Comparison of ENCODE assay signal across 21 mouse cellular contexts in genomic region chr4:93496871-93497270, GRCm38 (mm10).
DNase-seq lines count a peak whose midpoint lies in the region; ATAC-seq and TF ChIP-seq lines count a peak whose summit lies in the region.
"Had no signal": no experiment of that assay in that cellular context is flagged by ENCODE, and none has a peak within 500 bp of the region (broad histone marks: within the 10 kb centered on the region; RNA-seq: fewer than 3 reads in every experiment).

No protein-coding gene starts in this region.

- 69% methylated on average over 2 of the region's 2 CpGs for WGBS in kidney, postnatal 0 days
- WGBS in forebrain, embryonic 11.5 days, result 74% methylated on average over 2 of the region's 2 CpGs

- H3K36me3 ChIP-seq in kidney, postnatal 0 days (ENCODE audit: insufficient read depth, low read length), result no peaks in the 10 kb centered on the region
- no peaks in the 10 kb centered on the region for H3K36me3 ChIP-seq in G1E (replicated peaks)
- H3K36me3 ChIP-seq in forebrain, embryonic 11.5 days (ENCODE audit: control insufficient read depth, insufficient read depth, low read length), result no peaks in the 10 kb centered on the region
- H3K36me3 ChIP-seq: embryonic facial prominence, embryonic 10.5 days; hindbrain, embryonic 10.5 days; kidney, embryonic 15.5 days; midbrain, embryonic 13.5 days had no signal

- no peak overlapping the region for H3K4me2 ChIP-seq in kidney, postnatal 0 days (ENCODE audit: low read length)
- no peak overlapping the region for H3K4me2 ChIP-seq in forebrain, embryonic 11.5 days (ENCODE audit: low read depth, low read length, severe bottlenecking)
- H3K4me2 ChIP-seq: kidney, embryonic 15.5 days; midbrain, embryonic 13.5 days had no signal

- no peak overlapping the region for H3K4me3 ChIP-seq in kidney, postnatal 0 days (replicated peaks; ENCODE audit: low read depth, low read length)
- no peak overlapping the region for H3K4me3 ChIP-seq in G1E (ENCODE audit: low read depth, low read length)
- no peak overlapping the region for H3K4me3 ChIP-seq in forebrain, embryonic 11.5 days (ENCODE audit: low read depth, low read length)
- H3K4me3 ChIP-seq: embryonic facial prominence, embryonic 10.5 days; erythroblast, embryonic 14.5 days; hindbrain, embryonic 10.5 days; kidney, embryonic 15.5 days; midbrain, embryonic 13.5 days; myocyte had no signal

- no peaks in the 10 kb centered on the region for H3K9me3 ChIP-seq in kidney, postnatal 0 days (replicated peaks; ENCODE audit: low read length)
- no peaks in the 10 kb centered on the region for H3K9me3 ChIP-seq in G1E (replicated peaks)
- no peaks in the 10 kb centered on the region for H3K9me3 ChIP-seq in forebrain, embryonic 11.5 days (ENCODE audit: control insufficient read depth, low read length)
- H3K9me3 ChIP-seq: embryonic facial prominence, embryonic 10.5 days; hindbrain, embryonic 10.5 days; kidney, embryonic 15.5 days; midbrain, embryonic 13.5 days had no signal

- H3K4me1 ChIP-seq in kidney, postnatal 0 days (replicated peaks; ENCODE audit: insufficient read depth, low read length), result no peaks in the 10 kb centered on the region
- peaks cover 18% of the 10 kb centered on the region for H3K4me1 ChIP-seq in G1E (ENCODE audit: insufficient read depth, low read depth, low read length)
- H3K4me1 ChIP-seq in forebrain, embryonic 11.5 days (replicated peaks; ENCODE audit: control insufficient read depth, insufficient read depth, low read length), result no peaks in the 10 kb centered on the region
- H3K4me1 ChIP-seq: embryonic facial prominence, embryonic 10.5 days; hindbrain, embryonic 10.5 days; kidney, embryonic 15.5 days; midbrain, embryonic 13.5 days had no signal

- DNase-seq in kidney, postnatal 0 days (ENCODE audit: low spot score), result no peak
- DNase-seq in kidney, postnatal 25 days, result no peak
- DNase-seq in G1E (ENCODE audit: low spot score), result no peak
- peak; percentile 43 for DNase-seq in c-Kit-positive CD71-positive TER-119-positive erythroid progenitor cells, embryonic 14.5 days (ENCODE audit: low spot score)
- no peak for DNase-seq in ovary, adult 18-20 months (ENCODE audit: low spot score)
- no peak for DNase-seq in retina, embryonic 14.5 days (ENCODE audit: low spot score)
- no peak for DNase-seq in forebrain, embryonic 11.5 days (ENCODE audit: low spot score)
- DNase-seq: adrenal gland, postnatal 25 days; cerebellum, adult 9-11 months; heart, adult 18-20 months; lung, adult 18-20 months; lung, postnatal 4 days; spleen, adult 18-20 months had no signal

- peak; percentile 33; the same call in 1 of the 2 replicates for TF ChIP-seq CTCF in kidney, postnatal 0 days (IDR thresholded peaks at IDR 0.05; ENCODE audit: low read depth)
- TF ChIP-seq CTCF in G1E (IDR thresholded peaks at IDR 0.05; ENCODE audit: low read depth, low read length), result 0 out of 2 replicates have a peak, but pooled peaks have one; percentile 8

- H3K9ac ChIP-seq in kidney, postnatal 0 days (ENCODE audit: low read depth, low read length), result no peak overlapping the region
- H3K9ac ChIP-seq in forebrain, embryonic 11.5 days (ENCODE audit: low read length), result no peak overlapping the region
- H3K9ac ChIP-seq: kidney, embryonic 15.5 days; midbrain, embryonic 13.5 days had no signal

- H3K27ac ChIP-seq in kidney, postnatal 0 days, result no peak overlapping the region
- no peak overlapping the region for H3K27ac ChIP-seq in forebrain, embryonic 11.5 days (ENCODE audit: low read depth, low read length)
- H3K27ac ChIP-seq: embryonic facial prominence, embryonic 10.5 days; hindbrain, embryonic 10.5 days; kidney, embryonic 15.5 days; midbrain, embryonic 13.5 days had no signal

- no peak for ATAC-seq in kidney, postnatal 0 days (replicated peaks; ENCODE audit: low FRiP score, low read depth)
- peak; percentile 59; the same call in 1 of the 2 replicates for ATAC-seq in G1E (ENCODE audit: extremely low read depth, insufficient number of reproducible peaks, low FRiP score, poor library complexity, severe bottlenecking)
- peak; percentile 53 for ATAC-seq in megakaryocyte, adult 5-6 weeks (ENCODE audit: poor library complexity, severe bottlenecking)
- ATAC-seq in forebrain, embryonic 11.5 days (replicated peaks; ENCODE audit: low FRiP score), result no peak
- ATAC-seq: forebrain, embryonic 16.5 days; midbrain, embryonic 13.5 days had no signal

- no peaks in the 10 kb centered on the region for H3K27me3 ChIP-seq in kidney, postnatal 0 days (ENCODE audit: insufficient read depth, low read length)
- no peaks in the 10 kb centered on the region for H3K27me3 ChIP-seq in G1E (ENCODE audit: insufficient read depth, low read length)
- H3K27me3 ChIP-seq in forebrain, embryonic 11.5 days (ENCODE audit: control insufficient read depth, insufficient read depth, low read length), result no peaks in the 10 kb centered on the region
- H3K27me3 ChIP-seq: kidney, embryonic 15.5 days; midbrain, embryonic 13.5 days had no signal

Comparison
In these comparisons a context has a peak if more than half of its experiments do, and no peak if none do; other contexts are left out.
1. ATAC-seq: peak in G1E (single experiment) and megakaryocyte, adult 5-6 weeks (single experiment); none in kidney, postnatal 0 days (single experiment) and forebrain, embryonic 11.5 days (single experiment).